Mouse (Mus musculus): Measurements from ENCODE around the gene Vcl.
A peak's percentile ranks its signal among the peaks of the same experiment; 100 is the strongest.

The Vcl gene

DNA sequence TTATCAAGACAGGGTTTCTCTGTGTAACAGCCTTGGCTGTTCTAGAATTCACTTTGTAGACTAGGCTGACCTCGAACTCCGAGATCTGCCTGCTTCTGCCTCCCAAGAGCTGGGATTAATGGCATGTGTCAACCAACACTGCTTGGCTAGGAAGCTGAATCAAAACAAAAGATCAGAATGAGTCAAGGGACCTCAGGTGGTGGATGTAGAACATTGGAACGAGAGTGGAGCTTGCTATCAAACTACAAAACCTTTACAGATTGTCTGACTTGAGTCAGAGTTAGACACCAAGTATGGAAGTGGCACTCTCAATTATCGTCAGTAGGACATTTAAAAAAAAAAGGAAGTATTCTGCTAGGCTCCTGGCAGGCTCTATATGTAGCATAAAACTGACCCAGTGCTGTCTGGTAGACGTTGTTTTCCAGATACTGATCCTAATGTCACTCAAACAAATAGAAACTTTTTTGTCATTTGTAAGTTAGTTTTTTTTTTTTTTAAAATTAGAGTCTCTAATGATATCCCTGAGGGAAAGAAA lies 84.7 kb downstream of the Vcl start:
- no peak for DNase-seq (ENCODE audit: low spot score)

DNA sequence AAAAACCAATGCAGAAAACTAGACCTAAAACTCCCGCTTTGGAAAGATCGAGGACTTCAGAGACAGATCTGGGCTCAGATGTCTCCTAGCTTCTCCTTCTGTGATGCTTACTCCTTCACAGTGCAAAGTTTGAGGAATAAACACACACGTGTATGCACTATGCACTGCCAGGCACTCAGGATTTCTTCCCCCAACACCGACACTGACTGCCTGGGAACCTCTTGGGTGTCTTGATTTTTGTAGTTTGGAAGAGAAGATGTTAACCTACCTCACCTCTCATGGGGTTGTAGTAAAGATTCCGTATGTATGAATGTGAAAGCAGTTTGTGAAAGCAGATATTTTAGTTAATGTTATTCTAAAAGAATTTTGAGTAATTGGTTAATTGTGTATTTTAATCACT lies 88.7 kb downstream of the Vcl start:
- DNase-seq (ENCODE audit: low spot score), result no peak

DNA sequence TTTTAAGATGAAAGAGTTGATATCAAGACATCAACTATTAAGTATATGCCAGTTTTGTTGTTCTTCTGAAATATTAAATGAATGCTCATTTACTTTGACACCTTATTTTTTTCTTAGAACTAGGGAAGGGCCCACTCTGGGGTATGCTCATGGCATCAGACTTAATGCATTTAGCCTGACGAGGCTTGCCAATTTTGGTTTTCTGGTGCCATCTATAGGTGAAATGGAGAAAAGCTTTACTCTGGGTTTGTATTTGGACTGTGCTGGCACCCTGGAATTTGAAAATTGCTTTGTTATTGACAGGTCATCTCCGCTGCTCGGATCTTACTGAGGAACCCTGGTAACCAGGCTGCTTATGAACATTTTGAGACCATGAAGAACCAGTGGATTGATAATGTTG lies 89.8 kb downstream of the Vcl start:
- no peak for DNase-seq (ENCODE audit: low spot score)

DNA sequence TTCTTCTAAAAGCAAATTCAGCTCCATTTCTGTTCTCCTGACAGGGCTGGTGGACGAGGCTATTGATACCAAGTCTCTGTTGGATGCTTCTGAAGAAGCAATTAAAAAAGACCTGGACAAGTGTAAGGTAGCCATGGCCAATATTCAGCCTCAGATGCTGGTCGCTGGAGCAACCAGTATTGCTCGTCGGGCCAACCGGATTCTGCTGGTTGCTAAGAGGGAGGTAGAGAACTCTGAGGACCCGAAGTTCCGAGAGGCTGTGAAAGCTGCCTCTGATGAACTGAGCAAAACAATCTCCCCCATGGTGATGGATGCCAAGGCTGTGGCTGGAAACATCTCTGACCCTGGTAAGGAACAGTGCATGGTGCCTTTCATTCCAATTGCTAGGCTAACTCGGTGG lies 91.2 kb downstream of the Vcl start:
- DNase-seq (ENCODE audit: low spot score), result no peak

DNA sequence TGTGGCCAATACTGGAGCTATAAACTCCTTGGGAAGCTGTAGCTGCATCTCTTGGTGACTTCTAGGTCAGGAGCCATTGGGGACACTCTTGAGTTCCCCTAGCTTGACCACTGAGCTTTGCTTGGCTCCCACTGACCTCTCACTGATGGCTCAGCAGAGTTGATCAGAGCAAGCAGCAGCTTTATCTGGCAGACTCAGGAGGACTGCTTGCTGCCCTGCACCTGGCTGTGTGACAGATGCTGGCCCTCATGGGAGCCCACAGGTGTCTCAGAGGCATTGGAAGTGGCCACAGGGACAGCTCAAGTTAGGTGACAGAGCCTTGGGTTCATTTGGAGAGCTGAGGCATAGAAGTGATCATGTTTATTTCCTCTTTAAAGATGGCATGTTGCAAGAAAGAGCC lies 98.3 kb downstream of the Vcl start:
- no peak for DNase-seq (ENCODE audit: low spot score)

DNA sequence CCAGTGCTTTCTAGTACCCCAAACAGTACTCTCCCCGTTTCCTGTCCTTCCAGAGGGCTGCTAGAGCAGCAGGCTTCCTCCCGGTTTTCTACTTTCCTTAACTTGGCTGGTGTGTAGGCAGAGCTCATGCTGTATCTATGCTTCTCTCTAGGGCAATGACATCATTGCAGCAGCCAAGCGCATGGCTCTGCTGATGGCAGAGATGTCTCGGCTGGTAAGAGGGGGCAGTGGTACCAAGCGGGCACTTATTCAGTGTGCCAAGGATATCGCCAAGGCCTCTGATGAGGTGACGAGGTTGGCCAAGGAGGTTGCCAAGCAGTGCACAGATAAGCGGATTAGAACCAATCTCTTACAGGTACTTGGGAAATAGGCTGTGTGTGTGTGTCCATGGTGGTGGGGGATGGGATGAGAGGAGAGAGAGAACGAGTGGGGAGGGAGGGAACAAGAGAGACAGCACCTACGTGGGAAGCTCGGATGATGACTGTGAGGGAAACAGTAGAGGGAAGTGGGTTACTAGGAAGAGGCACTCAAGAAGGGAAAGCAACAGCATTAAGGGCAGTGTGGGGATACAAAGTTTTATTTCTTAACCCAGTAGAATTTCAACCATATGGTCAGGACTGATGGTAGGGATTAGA lies 99.9 kb downstream of the Vcl start:
- DNase-seq (ENCODE audit: low spot score), result no peak

DNA sequence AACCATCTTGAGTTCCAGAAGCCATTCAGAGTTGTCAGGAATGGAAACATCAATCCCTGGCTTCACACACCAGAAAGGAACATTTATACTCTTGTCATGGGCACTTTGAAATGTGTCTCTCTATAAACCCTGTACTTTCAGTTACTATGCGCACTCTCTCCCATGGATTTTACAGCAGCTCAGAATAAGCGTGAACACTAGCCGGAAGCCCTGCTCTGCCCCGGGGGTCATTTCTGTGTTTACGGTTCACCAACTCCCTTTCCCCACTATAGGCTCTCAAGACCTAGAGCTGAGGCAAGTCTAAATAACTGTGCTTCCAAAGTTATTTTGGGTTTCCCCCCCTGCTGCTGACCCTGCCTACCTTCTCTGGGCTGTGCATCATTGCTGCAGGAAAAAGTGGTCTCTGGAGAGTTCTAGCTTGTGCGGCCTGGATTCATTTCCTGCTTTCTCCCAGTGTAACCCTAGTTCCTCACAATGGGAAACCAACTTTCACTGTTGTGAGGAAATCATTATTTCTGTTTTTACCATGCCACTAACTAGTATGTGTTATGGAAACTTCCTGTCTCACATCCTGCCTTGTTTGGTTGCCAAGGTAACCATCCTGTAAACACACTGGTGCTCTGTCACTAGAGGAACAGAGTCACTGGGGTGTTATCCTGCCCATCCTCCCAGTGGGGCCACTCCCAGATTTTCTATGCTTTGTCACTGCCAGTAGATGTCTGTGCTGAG lies 102.7 kb downstream of the Vcl start:
- DNase-seq (ENCODE audit: low spot score), result peak; percentile 8

DNA sequence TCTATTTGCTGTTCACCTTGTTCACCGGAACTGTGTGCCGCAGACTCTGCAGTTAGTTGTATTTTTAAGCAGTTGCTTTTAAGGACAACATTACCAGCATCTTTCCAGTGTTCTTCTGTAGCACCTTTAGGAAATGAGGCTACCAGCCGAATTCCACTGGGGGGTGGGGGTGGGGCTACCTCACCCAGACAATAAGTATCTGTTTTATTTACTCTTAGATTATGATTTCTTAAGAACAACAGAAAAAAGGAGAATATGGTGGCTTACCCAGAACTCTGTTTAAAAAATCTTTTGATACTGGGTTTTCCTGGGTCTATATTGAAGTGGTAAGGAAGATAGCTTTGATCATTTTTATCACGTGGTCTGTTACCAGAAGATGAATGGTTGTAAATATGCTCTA lies 105.1 kb downstream of the Vcl start:
- DNase-seq (ENCODE audit: low spot score), result no peak

DNA sequence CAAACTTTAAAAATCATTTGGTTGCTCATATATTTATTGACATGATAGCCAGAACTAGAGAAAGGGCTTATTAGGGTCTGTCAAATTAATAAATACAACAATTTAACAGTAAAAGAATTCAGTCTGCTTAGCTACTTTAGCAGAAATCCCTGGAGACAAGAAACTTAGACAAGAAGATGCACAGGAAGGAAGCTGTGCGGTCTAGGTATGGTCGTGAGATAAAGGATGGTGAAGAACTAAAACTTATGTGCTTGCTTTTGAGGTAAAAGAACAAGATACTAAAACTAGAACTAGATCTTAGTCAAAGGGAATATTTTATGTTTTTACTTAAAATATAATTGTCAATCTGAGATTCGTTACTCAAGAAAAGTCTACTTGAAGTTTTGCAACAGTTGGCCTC lies 105.6 kb downstream of the Vcl start:
- DNase-seq (ENCODE audit: low spot score), result no peak

DNA sequence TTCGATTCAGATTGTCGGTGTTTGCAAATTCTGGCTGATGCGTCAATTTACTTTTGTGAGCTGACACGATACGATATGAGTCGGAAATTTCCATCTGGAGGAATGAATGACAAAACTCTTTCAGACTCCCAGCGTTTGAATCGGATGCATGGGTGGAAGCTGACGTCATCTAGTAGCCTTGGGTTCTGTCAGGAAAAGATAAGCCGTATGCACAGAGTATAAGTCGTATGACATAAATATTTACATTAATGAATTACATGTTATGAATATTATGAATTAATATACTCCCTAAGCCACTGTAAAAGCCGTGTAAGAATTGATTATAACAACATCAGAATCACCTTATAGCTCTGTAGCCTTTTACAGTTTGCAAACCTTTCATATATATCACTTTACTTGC lies 109.9 kb downstream of the Vcl start:
- no peak for DNase-seq (ENCODE audit: low spot score)

DNA sequence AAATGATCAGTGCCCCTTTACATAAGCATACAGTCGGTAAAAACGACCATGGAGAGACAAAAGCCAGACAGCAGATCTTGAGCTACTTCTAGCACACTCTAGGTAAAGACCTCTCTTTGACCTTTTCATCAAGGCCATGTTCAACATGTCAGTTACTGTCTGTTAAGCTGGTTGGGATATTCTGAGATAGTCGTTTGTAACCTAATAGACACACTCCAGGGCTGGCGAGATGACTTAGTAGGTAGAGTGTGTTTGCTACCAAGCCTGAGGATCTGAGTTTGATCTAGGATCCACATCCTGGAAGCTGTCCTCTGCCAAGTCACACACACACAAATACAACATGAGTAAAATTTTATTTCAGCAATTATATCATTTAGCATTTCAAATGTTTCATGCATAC lies 110.4 kb downstream of the Vcl start:
- no peak for DNase-seq (ENCODE audit: low spot score)

DNA sequence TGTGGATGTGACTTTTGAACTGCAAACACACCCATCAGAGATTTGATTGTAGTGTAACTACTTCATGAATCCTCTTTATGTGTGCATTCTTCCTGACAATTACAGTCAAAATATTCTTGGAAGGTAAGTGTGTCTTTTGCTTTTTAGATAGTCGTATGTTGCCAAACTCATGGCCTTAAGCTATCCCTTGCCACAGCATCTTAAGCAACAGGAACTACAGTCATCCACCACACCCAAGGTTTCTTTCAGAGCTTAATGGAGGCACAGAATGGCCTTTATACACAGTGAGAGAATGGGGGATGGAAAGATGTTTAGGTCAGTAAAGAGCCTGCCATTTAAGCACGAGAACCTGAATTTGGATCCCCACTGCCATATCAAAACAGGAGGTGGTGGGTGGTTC lies 118.6 kb downstream of the Vcl start:
- no peak for DNase-seq (ENCODE audit: low spot score)

DNA sequence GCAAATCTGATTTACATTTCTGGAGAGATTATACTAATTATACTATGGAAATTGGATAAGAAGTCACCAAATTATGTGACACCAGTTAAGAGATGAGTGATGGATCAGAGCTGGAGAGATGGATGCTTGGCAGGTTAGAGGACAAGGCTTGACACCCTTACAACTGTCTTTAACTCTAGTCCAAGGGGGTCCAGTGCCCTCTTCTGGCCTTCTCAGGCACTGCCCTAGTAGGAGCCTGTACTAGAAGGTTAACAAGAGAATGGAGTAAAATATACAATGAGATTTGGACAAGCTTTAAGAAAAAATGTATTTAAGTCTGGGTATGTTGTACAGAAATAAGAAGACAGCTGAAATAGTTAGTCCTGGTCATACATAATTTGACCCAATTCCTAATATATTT lies 119.7 kb downstream of the Vcl start:
- peak; percentile 41 for DNase-seq (ENCODE audit: low spot score)

DNA sequence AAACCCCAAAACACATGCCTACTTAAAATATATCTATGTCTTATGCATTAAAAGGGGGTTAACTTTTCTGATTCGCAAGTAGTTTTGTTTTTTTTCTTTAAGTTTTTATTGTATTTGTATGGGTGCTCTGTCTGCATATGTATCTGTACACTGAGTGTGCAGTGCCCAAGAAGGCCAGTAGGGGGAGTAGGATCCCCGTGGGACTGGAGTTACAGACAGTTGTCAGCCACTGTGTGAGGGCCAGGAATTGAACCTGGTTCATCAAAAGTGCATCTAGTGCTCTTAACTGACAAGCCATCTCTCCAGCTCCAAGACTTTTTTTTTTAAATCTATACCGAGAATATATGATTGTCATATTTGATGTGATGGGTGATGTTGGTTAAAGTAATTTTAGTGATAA lies 121.5 kb downstream of the Vcl start:
- DNase-seq (ENCODE audit: low spot score), result no peak

DNA sequence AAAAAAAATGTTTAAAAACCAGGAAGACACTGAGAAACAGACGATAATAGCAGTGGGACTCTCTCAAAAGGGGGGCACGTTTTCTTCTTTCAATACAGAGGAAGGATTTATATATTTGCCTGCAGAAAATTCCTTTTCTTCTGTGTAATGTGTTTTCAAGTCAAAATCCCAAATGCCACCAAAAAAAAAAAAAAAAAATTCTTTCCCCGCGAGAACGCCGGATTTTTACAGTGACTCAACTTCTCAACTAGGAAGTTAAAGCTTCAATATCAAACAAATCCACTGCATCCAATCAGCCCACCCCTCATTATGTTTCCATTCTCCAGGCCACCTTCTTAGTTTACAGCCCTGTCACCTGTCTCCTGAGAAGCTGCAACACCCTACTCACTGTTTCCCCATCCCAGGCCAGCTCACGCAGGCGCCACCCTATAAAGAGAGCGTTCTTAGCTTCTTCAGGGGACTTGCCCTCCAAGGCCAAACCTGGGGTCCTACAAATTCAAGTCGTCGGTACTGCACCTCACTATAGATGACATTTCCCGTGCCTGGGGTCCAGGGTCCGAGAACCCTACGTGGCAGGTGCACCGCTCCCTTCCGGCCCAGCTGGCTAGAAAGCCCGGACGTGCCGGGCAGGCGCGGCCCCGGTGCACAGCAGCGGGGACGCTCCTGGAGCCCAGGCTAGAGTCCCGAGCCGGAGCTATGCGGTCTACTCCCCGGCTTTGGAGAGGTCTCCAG lies 122.3 kb downstream of the Vcl start:
- no peak for DNase-seq (ENCODE audit: low spot score)

DNA sequence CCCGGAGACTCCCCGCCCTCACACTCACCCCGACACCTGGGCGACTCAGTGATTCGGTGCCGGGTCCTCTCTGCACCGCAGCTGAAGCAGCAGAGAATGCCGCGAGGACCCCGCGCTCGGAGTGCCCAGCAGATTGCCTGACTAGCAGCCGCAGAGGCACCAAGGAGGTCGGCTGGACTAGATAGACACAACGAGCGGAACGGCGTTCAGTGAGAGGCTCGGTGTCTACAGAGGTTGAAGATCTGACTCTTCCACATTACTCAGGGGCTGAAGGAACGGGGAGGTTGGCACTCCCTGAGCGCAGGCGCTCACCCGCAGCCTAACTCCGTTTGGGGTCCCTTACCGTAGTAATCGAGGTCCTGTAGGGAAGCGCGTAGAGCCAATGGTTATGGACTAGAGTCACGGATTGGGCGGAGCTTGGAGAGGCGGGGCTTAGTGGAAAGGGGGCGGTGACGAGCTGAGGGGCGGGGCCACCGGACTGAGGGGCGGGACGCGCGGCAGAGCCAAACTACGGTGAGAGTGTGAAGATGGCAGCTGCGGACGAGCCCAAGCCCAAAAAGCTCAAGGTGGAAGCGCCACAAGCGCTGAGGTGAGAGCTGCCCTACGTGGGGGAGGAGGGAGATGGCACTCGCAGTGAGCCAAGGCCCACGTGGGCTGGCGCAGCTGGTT lies 123.0 kb downstream of the Vcl start, which contains the start of the genes Ap3m1 and Adk:
Ap3m1 (minus strand) TSS at position 397 of the 669 bp plus-strand sequence.
Adk (plus strand) TSS at position 463 of the 669 bp plus-strand sequence.
- peak; percentile 93 for DNase-seq (ENCODE audit: low spot score)

DNA sequence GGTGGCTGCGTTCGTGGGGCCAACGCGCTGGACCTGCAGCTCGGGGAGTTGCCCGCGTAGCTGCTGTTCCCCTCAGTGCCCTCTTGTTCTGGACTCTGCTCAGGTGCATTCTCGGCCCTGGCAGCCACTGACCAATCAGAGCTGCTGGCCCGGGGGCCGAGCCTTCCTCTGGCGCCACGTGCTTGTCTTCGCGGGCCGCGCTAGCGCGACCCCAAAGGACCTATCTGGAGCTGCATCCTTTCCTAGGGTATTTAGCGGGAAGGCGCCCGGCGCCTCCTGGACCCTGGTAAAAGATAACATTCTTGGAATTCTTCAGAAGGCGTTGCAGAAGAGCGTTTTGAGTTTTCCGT lies 123.6 kb downstream of the Vcl start:
- DNase-seq (ENCODE audit: low spot score), result peak; percentile 63

DNA sequence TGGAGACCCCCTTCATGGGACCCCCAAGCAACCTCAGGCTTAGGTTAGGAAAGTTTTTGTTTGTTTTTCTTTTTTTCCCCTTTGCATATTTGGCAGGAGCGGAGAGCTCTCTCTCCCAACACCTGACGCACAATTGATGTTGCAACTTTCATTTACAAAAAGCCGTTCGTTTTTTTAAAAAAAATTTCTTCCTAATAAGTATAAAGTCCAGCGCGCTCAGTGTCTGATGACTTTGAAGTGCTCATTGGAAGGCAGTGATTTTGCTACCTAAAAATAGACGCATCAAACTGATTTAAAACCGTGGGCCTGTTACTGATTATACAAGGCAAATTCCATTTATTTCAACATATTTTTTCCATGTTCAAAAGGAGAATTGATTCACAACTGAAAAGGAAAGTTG lies 124.0 kb downstream of the Vcl start:
- DNase-seq (ENCODE audit: low spot score), result no peak

DNA sequence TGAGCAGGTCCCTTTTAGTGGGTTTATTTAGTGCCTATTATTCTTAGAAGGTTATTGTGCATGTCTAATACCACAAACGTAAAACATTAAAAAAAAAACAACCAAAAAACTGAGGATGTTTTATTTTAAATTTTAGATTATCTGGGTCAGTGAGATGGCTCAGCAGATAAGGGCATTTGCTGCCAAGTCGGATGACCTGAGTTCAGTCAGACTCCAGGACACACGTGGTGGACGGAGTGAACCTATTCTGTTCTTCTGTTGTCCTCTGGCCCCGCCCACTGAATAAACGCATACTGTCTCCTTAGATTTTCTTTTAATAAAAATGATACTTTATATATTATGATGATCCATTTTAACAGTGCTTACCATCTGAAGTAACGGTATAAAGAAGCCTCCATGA lies 124.4 kb downstream of the Vcl start:
- DNase-seq (ENCODE audit: low spot score), result no peak

DNA sequence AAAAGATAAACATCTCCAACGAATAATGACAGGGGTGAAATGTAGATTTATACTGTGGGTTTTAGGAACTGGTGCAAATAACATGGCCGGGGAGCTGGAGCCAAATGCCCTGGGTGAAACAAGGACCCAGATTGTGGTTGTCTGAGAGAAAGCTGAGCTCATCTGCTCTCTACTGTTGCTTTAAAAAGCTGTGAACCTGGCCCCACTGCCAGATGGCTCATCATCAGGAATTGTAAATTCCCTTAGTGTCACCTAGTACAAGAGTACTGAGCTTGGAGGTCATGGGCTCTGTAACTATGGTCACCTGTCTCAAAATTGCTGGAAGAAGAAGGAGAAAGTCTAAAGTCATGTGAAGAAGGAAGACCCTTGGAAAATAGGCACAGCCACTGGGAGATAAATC lies 129.8 kb downstream of the Vcl start:
- no peak for DNase-seq (ENCODE audit: low spot score)

DNA sequence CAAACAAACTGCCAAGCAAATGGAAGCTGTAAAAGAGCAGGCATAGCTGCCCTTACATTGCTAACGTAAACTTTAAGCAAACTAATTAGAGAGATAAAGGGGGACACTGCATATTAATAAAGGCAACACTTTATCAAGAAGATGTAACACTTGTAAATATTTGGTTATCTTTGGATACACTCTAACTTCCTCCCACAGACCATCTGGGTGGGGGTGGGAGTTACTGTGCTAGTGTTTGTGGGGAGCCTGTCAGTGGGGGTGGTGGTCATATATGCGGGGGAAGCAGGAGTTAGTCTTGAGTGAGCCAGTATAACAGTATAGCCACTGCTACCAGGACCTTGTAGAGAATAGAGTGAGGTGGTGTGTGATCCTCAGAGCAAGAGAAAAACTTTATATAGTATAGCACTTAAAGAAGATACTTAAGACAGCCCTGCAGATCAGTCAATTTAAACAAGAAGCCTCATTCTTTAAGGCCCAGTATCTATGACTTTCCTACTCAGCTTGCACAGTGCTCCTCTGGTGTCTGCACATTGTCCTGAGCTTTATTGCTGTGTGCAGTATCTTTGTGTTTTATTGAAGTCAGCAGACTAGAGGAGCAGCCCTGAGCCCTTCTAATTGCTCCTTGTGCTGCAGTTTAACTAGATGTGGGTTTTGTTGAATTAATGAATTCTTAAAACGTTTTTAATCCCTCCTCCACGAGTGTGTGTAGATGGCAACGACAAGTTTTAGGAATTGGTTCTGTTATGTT lies 133.7 kb downstream of the Vcl start:
- DNase-seq (ENCODE audit: low spot score), result no peak

DNA sequence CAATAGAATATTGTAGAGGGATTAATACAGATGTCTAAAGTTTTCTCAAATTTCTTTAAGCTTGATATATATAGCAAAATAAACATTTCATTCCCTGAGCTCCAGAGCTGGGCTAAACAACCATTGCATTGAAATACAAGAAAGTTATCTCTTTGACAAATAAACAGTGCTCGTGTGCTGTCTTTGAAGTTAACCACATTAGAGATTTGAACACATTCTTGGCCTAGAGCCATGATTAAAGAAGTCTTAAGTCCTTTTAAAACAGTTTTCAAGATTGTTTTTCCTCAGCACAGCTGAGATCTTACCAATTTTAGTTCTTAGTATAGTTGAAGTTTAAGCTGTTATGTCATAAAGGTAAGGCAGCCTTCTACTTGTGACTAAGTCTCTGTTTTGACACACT lies 135.1 kb downstream of the Vcl start:
- no peak for DNase-seq (ENCODE audit: low spot score)
